Mouse (Mus musculus) midbrain, embryonic 15.5 days (tissue): ENCODE results near the gene Lmbr1. TPM values are rescaled to one million over a fixed set of nuclear protein-coding genes. Genes with fewer than 3 reads are reported as not detected.
A peak's percentile ranks its signal among the peaks of the same experiment; 100 is the strongest.

Source experiments
- ATAC-seq: fragments of 200-750 bp; cut with Nextera tagmentation; replicated peaks from 2 replicates; pipeline ENCODE4 v1.8.0; 2017; ENCODE audit warnings: moderate TSS enrichment
- H3K27ac ChIP-seq: fragments of 300-500 bp; sonication (generic); 2 replicates; pipeline ENCODE4 v1.5.1; 2015; ENCODE audit warnings: mild to moderate bottlenecking, inconsistent platforms
- H3K27me3 ChIP-seq: fragments of 300-500 bp; sonication (generic); replicated peaks from 2 replicates; pipeline ENCODE4 v1.6.1; 2015; ENCODE audit warnings: inconsistent platforms
- H3K36me3 ChIP-seq: fragments of 300-500 bp; sonication (generic); replicated peaks from 2 replicates; pipeline ENCODE4 v1.6.1; 2015; ENCODE audit warnings: inconsistent platforms
- H3K4me1 ChIP-seq: fragments of 300-500 bp; sonication (generic); 2 replicates; pipeline ENCODE4 v1.6.1; 2015; ENCODE audit warnings: inconsistent platforms
- H3K4me2 ChIP-seq: fragments of 300-500 bp; sonication (generic); 2 replicates; pipeline ENCODE4 v1.6.1; 2015; ENCODE audit warnings: inconsistent platforms, mild to moderate bottlenecking, moderate library complexity
- H3K4me3 ChIP-seq: fragments of 300-500 bp; sonication (generic); 2 replicates; pipeline ENCODE4 v1.5.1; 2015; ENCODE audit warnings: mild to moderate bottlenecking, inconsistent platforms
- H3K9ac ChIP-seq: fragments of 300-500 bp; sonication (generic); 2 replicates; pipeline ENCODE4 v1.6.1; 2015; ENCODE audit warnings: mild to moderate bottlenecking, inconsistent platforms
- H3K9me3 ChIP-seq: fragments of 300-500 bp; sonication (generic); 2 replicates; pipeline ENCODE4 v1.6.1; 2016; ENCODE audit warnings: inconsistent platforms
- WGBS: fragments of 180-500 bp; shearing (Covaris S2); methylation state at CpG from one replicate; pipeline ENCODE4 v1.1.7; 2015; ENCODE audit warnings: mixed read lengths; 5-methylcytosine and 5-hydroxymethylcytosine counted together
- microRNA-seq: library from miRNA; unstranded; fragments of <30 nt; microRNA quantifications from one replicate; pipeline ENCODE4, GENCODE M21; 2016
- polyA plus RNA-seq: library from polyadenylated mRNA; unstranded; fragments of >200 nt; fragmentation: Nextera tagmentation; extraction: Ambion mirVana; gene quantifications from 2 replicates; pipeline ENCODE4 v1.2.1, GENCODE M21; 2015

The Lmbr1 gene
- polyA plus RNA-seq, 1 experiment from 2014 or later: 38.2 TPM

DNA sequence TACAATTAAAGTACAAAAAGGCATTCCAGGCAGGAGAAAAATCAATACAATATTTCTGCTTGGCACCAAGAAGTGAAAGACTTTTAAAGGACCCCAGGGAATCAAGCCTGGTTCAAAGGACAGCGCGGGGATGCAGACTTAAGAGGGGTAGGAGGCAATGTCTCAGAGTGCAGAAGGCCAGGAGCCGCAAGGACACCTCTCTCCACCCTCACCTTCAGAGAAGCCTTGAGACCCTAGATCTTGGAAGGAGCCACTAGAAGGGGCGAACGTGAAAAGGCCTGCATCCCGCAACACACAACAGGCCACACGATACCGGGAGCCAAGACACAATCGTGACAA is 183.0 kb downstream of the Lmbr1 start:
- no peak for ATAC-seq
- H3K4me3 ChIP-seq: peak overlapping the region; percentile 66
- H3K27me3 ChIP-seq: no peaks in the 10 kb centered on the region
- WGBS: under 1% methylated on average over 9 of the region's 9 CpGs
- no peaks in the 10 kb centered on the region for H3K9me3 ChIP-seq
- peaks cover 9% of the 10 kb centered on the region for H3K4me1 ChIP-seq
- peak overlapping the region; percentile 63 for H3K4me2 ChIP-seq
- peak overlapping the region; percentile 74 for H3K9ac ChIP-seq
- peak overlapping the region; percentile 92 for H3K27ac ChIP-seq
- no peaks in the 10 kb centered on the region for H3K36me3 ChIP-seq

DNA sequence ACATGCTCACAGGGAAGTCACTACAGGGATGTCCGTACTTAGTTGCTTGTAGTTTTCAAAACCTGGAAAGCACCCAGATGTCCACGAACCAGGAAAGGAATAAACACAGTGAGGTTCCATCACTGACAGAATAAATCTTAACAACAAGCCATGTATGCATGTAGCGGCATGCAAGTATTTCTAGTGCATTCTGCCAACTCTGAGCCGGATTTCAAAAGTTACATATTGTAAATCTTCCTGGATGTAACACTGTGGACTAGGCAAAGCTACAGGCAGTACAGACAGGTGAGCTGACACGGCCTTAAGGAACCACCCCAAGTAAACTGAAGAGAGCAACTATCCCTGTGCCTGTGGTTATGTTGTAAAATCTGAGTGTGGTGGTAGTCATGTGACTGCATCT is 191.4 kb downstream of the Lmbr1 start:
- Histone ChIP-seq H3K9me3 (no peaks in the 10 kb centered on the region), H3K27ac (no peak overlapping the region), H3K36me3 (no peaks in the 10 kb centered on the region), H3K4me1 (no peaks in the 10 kb centered on the region), H3K4me3 (no peak overlapping the region), H3K9ac (no peak overlapping the region), H3K4me2 (no peak overlapping the region), H3K27me3 (no peaks in the 10 kb centered on the region)
- 91% methylated on average over 5 of the region's 5 CpGs for WGBS
- ATAC-seq: no peak

Small RNAs within 50 kb of the gene (microRNA-seq; reads per million reads assigned to microRNA genes)
- not detected for gene Gm23801

Other genes starting within 250 kb of the Lmbr1 start
- gene Rnf32, start 182.4 kb downstream of the Lmbr1 start, polyA plus RNA-seq: 17.4 and 19.7 TPM in 2 replicates
- 20.6 and 22.6 TPM in 2 replicates for gene Nom1, start 56.3 kb upstream of the Lmbr1 start, polyA plus RNA-seq
- not detected in 2 replicates for gene Mnx1, start 100.1 kb upstream of the Lmbr1 start, polyA plus RNA-seq
- gene Ube3c, start 190.9 kb upstream of the Lmbr1 start, polyA plus RNA-seq: 41.6 and 45.0 TPM in 2 replicates